Mouse (Mus musculus) megakaryocyte, embryonic 14.5 days (primary cell): ENCODE data around the gene Zfp750.

ENCODE experiments used
- FLI1 ChIP-seq: IDR thresholded peaks from 2 replicates; pipeline ENCODE4 v1.6.1; 2012; ENCODE audit warnings: low read length, inconsistent platforms, mixed read lengths
- GATA1 ChIP-seq: IDR thresholded peaks from 3 replicates; pipeline ENCODE4 v1.6.1; 2012; ENCODE audit warnings: mixed read lengths, low read length, inconsistent platforms, borderline replicate concordance

DNA sequence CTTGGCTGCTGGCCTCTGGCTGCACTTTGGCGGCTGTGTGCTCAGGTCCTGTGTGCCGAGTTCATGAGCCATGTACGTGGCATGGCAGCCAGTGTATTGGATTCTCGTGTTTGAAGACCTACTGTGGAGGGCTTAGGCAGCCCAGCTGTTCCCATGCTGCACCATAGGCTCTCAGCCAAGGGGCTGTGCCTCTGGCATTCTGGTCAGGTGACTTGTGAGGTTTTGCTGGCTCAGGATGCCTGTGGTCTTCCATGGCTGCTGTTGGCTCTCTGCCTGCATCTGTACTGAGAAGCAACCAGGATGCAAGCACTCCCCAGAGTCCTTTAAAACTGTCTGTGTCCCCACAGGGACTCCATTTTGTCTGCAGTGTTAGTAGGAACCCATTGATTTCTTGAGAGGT, 33.0 kb upstream of the Zfp750 start:
- TF ChIP-seq FLI1 (no peak), GATA1 (no peak)
